Mouse (Mus musculus) liver, adult 2 months (tissue): ENCODE measurements around the gene Gm43064.

Experiments
- CTCF ChIP-seq: fragments of 200-500 bp; IDR thresholded peaks from 2 replicates; pipeline ENCODE4 v1.5.1; 2011; ENCODE audit warnings: low read depth, low read length, control low read depth
- POLR2A ChIP-seq: fragments of 200-500 bp; IDR thresholded peaks from 2 replicates; pipeline ENCODE4 v1.6.1; 2011; ENCODE audit warnings: low read length, control low read depth; ENCODE audit not compliant: insufficient read depth; ENCODE audit errors: extremely low read depth

GRCm38 (mm10) chr3:103885946-103886345 lies 76.6 kb downstream of the Gm43064 start:
- TF ChIP-seq CTCF (no peak), POLR2A (no peak)
